In the genomic region with DNA sequence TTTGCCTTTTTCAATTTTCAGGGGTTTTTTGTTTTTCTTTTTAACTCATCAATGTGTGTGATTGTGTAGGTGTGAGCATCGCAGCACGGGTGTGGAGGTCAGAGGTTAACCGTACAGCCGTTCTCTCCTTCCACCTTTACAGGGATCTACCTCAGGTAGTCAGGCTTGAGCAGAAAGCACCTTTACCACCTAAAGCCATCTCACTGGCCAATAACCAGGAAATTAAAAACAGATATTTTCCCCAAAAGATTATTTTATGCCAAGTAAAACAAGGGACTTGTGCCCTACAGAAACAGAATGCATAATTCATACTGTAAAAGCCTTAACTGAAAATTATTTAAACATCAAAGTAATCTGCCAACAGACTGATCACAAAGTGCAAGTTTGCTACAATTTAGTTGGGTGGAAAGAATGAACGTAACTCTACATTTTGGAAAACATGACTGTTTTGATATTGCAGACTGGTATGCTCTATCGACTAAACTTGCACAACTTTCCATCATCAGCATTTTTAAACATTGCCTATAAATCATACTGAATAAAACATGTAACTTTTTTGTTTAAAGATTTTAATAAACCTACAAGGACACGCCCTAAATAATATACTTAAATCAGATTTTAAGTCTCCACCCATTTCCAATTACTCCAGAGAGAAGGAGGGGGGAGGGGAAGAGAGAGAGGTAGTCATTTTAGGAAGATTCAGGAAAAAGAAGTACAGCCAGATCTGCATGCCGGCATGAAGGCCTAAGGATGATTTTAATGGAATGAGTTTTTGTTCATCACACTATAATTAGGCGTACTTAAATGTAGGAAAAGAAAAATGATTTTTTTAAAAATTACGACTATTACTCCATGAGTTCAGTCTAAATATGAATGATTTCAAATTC, we compare ENCODE assay signal across 8 mouse cellular contexts. TPM values are rescaled to one million over a fixed set of nuclear protein-coding genes. Genes with fewer than 3 reads are reported as not detected.
DNase-seq lines count a peak whose midpoint lies in the region; ATAC-seq lines count a peak whose summit lies in the region.

No protein-coding gene starts in this region.

- no peak for DNase-seq in kidney, postnatal 10 days
- peak; percentile 66 for DNase-seq in adipocyte (ENCODE audit: low spot score)
- peak; percentile 14 for DNase-seq in lung, postnatal 25 days (ENCODE audit: low spot score)
- DNase-seq in right cerebral cortex, postnatal 4 days: no peak
- DNase-seq in cerebellum, adult 11 months: no peak
- DNase-seq in cerebellum, postnatal 25 days: no peak

- H3K27ac ChIP-seq in kidney, embryonic 15.5 days: peak overlapping the region; percentile 98
- peak overlapping the region; percentile 98 for H3K27ac ChIP-seq in heart, embryonic 15.5 days

- no peaks in the 10 kb centered on the region for H3K9me3 ChIP-seq in kidney, embryonic 15.5 days (replicated peaks)
- H3K9me3 ChIP-seq in heart, embryonic 15.5 days (replicated peaks): no peaks in the 10 kb centered on the region

- H3K9ac ChIP-seq in kidney, embryonic 15.5 days: peak overlapping the region; percentile 92
- H3K9ac ChIP-seq in heart, embryonic 15.5 days: peak overlapping the region; percentile 85

- no peaks in the 10 kb centered on the region for H3K27me3 ChIP-seq in kidney, embryonic 15.5 days
- no peaks in the 10 kb centered on the region for H3K27me3 ChIP-seq in heart, embryonic 15.5 days

- ATAC-seq in kidney, embryonic 15.5 days (replicated peaks; ENCODE audit: low FRiP score): no peak
- no peak for ATAC-seq in heart, embryonic 15.5 days (replicated peaks; ENCODE audit: insufficient number of reproducible peaks, insufficient read depth, low FRiP score, low read depth)

- peaks cover 41% of the 10 kb centered on the region for H3K4me1 ChIP-seq in kidney, embryonic 15.5 days
- H3K4me1 ChIP-seq in heart, embryonic 15.5 days (replicated peaks): peaks cover 40% of the 10 kb centered on the region

- peak overlapping the region; percentile 64 for H3K4me2 ChIP-seq in kidney, embryonic 15.5 days
- peak overlapping the region; percentile 63 for H3K4me2 ChIP-seq in heart, embryonic 15.5 days

- no peaks in the 10 kb centered on the region for H3K36me3 ChIP-seq in kidney, embryonic 15.5 days
- H3K36me3 ChIP-seq in heart, embryonic 15.5 days: no peaks in the 10 kb centered on the region

- WGBS in kidney, embryonic 15.5 days: 9% methylated on average over 10 of the region's 10 CpGs
- 6% methylated on average over 10 of the region's 10 CpGs for WGBS in heart, embryonic 15.5 days

- H3K4me3 ChIP-seq in kidney, embryonic 15.5 days (replicated peaks): peak overlapping the region; percentile 79
- peak overlapping the region; percentile 83 for H3K4me3 ChIP-seq in heart, embryonic 15.5 days

RNA-seq across cellular contexts. Expression of gene 4921524J17Rik, which starts 1.1 kb away (rescaled TPM):
- 42.8 and 46.2 TPM in 2 replicates for polyA plus RNA-seq in kidney, embryonic 15.5 days (2015; fragmentation: Nextera tagmentation; extraction: Ambion mirVana)
- 50.6 and 63.7 TPM in 2 replicates for polyA plus RNA-seq in heart, embryonic 15.5 days (2015; fragmentation: Nextera tagmentation; extraction: Ambion mirVana)

RNA-seq across cellular contexts. Expression of gene Mylk3, which starts 45.4 kb away (rescaled TPM):
- polyA plus RNA-seq in kidney, embryonic 15.5 days (2015; fragmentation: Nextera tagmentation; extraction: Ambion mirVana): 1.7 and 2.4 TPM in 2 replicates
- 214 and 224 TPM in 2 replicates for polyA plus RNA-seq in heart, embryonic 15.5 days (2015; fragmentation: Nextera tagmentation; extraction: Ambion mirVana)

Comparison
In these comparisons a context has a peak if more than half of its experiments do, and no peak if none do; other contexts are left out.
1. DNase-seq: peak in adipocyte (single experiment) and lung, postnatal 25 days (single experiment); none in kidney, postnatal 10 days (single experiment), right cerebral cortex, postnatal 4 days (single experiment), cerebellum, adult 11 months (single experiment) and cerebellum, postnatal 25 days (0 of 2).
2. RNA of gene Mylk3, which starts 45.4 kb away (polyA plus RNA-seq): 214 to 224 TPM in heart, embryonic 15.5 days; 1.7 to 2.4 TPM in kidney, embryonic 15.5 days; every median in the first group is over 10 times any median in the second.